Mouse (Mus musculus) WW6 (cell line): Measurements from ENCODE around the gene Commd2.

ENCODE experiments used
- DNase-seq: peaks from one replicate; pipeline ENCODE4 v3.0.0-alpha.2; 2013; ENCODE audit warnings: low read depth, low spot score

Gene Commd2

DNA sequence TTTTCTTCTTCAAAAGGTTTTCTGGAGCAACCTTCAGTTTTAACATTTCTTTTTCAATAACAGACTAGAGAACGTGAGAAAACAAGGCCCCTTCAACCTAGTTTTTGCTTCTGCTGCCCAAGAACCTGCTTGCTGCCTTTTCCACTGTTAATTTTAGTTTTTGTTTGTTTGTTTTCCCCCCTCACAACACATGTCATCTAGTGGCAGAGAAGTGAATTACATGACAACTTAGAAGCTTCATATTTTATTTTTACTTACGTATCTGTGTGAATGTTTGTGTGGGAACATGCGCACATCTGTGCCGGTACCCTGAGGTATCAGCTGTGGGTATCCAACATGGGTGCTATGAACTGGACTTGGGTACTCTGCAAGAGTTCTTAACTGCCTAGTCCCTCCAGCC, 35.9 kb downstream of the Commd2 start:
- no peak for DNase-seq

DNA sequence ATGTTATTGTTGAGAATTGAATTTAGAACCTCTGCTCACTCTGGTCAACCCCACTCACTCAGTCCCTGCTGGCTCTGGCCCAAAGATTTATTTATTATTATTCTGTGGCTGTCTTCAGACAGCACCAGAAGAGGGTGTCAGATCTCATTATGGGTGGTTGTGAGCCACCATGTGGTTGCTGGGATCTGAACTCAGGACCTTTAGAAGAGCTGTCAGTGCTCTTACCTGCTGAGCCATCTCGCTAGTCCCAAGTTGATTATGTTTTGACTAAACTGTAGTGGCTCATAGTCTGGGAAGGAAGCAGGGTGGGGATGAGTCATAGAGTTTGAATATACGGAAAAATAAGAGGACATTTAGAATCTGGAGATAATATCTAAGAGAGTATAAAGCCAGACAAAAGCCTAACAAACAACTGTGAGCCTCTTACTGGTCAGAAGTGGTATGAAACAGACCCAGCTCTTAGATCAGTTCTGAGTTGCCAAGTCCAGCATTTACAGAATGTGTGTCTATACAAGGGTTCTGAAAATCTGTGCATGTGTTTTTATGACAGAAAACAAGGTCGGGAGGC, 39.0 kb downstream of the Commd2 start:
- no peak for DNase-seq

DNA sequence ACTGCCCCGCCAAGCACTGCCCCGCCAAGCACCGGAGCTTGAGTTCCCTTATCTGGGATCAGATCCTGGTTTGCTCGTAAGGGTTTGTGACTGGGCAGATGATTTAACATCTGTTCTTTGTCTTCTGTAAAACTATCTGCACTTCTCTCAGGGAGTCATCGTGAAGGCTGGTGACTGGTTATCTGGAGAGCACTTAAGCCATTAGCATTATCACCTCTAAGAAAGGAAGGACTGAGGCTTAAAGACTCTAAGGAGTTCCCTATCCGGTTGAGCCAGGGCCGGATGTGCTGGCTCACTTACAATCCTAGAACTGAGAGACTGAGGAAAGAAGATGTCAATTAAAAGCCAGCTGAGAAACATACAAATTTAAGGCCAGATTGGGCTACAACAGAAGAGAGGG, 39.7 kb downstream of the Commd2 start:
- no peak for DNase-seq

DNA sequence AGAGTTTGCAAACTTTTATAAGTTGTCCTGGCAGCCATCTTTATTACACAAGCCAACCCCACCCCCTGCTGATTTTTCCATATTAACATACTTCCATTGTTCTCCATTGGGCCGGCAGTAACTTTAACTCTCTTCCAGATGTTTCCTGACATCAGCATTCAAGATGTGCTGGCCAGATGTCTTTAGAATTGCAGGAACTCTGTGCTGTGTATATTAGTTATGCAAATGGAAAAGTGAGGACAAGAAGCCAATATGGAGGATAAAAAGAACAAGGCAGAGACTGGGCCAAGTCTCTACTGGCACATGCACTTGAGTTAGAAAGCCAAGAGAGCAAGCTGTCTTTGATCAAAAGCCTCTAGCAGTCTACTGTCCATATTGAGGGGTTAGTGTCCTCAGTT, 46.9 kb downstream of the Commd2 start:
- no peak for DNase-seq

DNA sequence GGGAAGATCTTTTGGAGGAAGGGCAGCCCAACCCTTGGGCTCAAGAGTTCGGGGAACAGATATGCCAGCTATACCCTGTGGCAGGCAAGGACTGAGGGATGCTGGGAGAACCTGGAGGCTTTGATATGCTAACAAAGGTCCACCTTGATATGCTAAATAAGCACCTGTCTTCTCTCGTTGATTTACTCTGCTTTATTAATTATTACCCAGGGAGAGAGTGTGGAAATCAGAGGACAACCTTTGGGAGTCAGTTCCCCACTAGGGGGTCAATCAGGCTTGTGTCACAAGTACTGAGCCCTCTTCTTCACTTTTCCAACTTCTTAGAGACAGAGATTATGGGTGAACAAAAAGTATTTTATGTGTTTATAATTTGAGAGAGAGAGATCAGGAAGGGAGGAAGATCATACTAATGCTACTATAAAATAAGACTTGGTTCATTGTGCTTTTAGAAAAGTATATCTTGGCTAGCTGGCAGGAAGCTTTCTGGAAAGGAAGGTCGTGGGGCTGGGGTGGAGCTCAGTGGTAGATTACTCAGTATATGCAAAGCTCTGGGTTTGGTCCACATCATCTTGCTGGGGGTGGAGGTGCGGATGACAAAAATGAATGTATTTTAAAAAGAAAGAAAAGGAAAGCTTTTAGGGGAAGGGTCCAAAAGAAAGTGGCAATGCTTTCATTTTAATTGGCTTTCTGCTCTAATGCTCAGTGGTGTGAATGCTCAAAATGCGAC, 47.5 kb downstream of the Commd2 start:
- DNase-seq, result no peak

DNA sequence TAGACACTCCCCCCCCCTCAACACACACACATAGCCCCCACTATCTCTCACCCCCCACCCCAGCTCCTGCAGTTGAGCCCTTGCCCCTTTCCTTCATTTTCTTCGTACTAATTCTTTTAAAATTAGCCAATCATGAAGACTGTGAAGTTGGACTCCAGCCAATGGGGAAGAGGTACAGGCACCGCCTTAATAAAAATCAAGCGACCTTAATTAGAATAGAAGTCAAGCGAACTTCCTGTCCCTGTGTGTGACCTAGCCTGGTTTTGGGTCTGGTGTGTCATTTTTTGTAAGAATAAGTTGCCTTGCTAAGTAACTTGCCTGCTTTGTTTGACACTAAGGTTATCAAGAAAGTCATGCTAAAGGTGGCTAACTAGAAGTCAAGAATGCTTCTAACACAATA, 48.9 kb downstream of the Commd2 start:
- no peak for DNase-seq

DNA sequence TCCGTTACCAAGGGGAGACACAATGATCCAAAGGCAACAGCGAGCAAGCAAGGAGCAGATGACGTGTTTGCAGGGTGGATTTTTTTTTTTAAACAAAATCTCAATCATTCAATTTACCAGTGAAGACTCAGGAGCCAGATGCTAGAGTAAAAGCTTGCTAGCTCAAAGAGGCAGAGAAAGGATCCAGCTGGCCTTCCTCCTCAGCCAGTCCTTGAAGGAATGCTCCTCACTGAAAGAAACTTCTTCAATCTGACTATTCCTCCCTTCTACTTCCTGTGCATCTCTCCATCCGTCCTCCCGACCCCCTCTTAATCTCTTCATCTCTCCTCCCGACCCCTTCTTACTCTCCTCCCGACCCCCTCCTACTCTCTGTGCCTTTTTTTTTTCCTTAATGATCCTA, 54.9 kb downstream of the Commd2 start:
- DNase-seq, result no peak

DNA sequence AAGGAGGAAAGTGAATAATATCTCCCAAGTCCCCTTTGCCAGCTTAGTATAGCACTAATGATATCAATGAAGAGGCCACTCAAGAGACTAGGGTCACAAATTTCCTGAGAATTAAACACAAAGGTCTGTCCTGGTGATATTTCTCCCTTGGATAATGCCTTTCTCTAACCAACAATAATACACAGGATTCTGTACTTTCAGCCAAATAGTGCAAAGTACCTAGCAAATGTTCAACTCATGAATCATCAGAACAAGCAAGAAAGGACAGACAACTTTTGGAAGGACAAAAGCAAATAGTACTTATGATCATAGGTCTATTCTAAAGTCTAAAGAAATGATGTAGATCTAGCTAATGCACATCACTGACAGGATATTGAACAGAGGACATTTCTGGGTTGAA, 56.0 kb downstream of the Commd2 start:
- no peak for DNase-seq
